Mouse (Mus musculus) cerebellum, postnatal 14 days (tissue): ENCODE measurements around the gene Anapc5.

ENCODE experiments used
- DNase-seq, 2 experiments: peaks; one replicate each; pipeline ENCODE4 v3.0.0; 2021; ENCODE audit warnings: mixed read lengths in 2 of 2

Anapc5 gene

DNA sequence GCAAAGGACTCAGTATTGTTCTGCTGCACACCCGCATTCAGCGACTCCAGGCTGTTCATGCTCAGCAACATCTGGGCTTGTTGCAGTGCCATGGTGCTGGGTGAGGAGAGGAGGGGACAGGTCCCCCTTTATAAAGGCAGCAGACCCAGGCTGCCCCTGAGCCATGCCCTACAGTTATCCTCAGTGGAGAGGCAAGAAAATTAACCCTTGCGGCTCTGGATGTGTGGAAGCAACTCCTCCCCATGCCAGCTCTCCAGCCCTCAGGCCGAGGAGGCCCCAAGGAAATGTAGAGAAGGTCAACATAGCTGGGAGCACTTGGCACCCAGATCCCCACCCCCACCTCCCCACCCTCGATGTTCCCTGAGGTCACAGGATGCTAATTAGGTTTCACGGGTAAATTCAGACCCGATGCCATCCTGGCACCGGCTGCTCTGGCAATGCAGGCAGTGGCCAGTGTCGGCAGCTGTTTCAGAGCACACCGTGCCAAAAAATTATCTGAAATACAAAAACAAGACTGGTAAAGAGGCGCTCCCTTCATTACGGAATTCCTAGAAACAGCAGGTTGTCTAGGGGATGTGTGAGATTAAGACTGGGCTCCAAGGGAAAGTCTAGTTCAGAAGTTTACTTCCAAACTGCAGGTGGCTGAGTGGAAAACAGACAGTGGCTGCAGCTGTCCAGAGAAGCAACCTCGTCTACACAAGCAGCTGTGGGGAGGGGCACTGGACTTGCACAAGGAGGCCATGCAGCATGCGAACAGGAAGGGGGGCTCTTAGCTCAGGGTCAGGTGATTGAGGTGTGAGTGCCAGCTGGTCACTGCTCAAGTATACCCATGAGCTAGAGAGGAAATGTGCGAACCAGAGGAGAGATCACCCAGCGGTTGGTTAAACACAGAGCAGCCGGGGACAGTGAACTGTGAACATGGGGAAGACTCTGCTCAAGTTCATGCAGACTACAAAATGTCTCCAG, 21.5 kb downstream of the Anapc5 start:
- DNase-seq, result peak in 1 of 2 experiments; percentile 75

DNA sequence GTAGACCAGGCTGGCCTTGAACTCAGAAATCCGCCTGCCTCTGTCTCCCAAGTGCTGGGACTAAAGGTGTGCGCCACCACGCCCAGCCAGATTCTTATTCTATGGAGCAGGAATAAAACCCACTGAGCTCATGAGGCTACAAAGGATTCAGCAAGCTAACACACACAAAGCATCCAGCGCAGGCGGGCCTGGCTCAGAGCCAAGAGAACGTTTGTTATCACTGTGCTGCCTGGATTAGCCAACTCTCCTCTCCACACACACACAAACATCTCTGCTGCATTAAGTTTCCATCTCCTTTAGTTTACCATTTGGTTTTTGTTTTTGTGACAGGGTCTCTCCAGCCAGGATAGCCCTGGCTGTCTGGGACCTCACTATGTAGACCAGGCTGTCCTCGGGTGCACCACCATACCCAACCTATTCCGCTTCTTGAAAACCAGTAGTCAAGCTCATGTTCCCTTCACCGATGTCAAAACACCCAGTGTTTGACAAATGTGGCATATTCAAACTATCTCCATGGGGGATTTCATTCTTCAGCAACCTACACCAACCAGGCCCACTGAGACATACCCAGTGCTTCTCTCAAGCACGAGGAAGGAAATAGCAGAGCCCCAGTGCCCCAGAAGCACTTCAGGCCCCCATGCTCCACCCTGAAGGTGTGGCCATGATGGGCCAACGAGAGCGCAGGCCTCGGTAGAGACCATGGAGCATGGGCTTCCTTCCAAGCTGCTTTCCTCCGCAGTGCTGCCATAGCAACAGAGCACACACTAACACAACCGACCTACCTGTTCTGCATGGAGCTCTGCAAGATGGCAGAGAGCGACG, 22.4 kb downstream of the Anapc5 start:
- peak; percentile 90 to 94 for DNase-seq

DNA sequence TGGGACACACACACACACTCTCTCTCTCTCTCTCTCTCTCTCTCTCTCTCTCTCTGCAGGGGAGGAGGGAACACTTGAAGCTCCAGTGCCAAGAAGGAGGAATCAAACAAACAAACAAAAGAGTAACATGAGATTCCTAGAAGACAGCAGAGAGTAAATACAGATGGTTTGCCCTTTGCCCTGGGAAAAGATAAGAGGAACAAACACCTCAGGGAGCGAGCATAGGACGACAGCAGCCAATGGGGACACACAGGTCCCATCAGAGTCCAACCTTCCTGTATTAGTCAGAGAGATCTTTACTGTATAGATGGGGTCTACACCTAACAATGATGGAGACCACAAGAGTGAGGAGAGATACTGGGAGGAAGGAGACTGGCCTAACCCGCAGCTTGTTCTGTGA, 23.3 kb downstream of the Anapc5 start:
- no peak for DNase-seq

DNA sequence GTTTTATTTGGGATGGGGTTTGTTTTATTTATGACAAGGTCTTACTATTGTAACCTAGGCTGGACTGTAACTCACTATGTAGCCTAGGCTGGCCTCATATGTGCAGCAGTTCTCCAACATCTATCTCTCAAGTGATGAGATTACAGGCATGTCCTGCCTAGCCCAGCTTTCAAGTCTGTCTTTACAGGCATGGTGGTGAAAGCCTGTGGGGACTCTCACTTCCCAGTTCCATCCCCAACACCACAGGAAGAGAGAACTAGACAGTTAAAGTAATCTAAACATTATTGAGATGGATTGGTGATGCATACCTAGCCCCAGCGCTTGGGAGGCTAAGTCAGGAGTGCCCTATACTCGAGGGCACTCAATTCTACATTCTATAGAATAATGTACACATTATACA, 32.4 kb downstream of the Anapc5 start:
- no peak for DNase-seq

DNA sequence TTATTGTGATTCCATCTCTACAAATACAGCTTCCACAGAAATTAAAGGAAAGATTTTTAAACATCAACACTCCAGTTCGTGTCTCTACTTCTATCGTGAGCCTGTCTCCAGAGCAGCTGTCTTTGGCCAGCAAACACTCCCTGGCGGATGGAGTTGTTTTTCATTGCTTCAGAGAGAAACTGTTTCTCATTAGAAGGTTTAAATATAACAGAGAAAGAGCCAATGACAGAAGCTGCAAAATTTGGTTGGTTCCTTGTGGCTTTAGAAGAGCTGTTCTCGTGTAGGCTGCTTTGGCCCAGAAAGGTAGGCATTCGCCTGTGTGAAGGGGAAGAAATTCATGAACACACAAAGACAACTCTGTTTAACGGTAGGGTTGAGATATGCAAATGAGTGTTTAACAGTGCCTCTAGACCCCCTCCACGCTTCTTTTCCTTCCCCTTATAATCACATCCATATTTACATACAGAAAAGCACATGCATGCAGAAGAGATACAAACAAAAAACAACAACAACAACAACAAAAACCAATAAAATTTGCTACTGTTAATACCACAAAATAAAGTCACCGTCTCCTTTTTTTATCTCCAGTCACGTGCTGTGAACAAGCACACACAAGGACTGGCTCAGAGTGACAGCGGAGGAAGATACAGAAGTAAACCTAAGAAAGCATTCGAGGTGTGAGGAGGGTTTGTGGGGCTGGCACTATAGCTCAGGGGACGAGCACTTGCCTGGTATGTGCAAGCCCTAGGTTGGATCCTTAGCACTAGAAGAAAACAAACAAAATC, 34.9 kb downstream of the Anapc5 start:
- DNase-seq, result no peak

DNA sequence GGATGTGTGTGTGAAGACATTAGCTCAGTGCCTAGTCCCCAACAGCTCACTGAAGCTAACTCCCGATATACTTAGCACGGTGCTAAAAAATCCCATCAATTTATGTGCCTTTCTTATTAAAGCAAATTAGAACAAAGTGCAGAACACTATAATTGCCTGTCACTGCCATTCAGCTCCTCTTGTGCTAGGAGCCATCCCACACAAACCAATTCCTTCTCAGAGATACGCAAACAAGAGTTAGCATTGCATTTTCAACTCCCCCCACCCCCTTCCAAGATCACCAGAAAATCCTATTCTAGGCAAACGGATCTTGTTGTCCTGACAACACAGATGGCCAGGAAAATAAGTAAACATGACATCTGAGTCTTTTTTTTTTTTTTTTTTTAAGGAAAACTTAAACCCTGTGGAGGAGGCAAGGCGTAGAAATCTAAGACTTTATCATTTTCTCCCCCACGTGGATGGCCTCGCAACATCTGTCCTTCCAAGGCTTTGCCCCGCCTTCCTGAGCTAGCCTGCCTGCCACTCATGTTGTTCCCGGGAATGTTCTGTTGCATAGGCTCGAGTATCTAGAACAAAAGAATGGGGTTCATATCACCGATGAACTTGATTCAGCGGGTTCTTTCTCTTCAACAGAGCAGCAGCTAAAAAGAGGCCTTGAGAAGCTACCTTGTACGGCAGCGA, 37.3 kb downstream of the Anapc5 start:
- no peak for DNase-seq

DNA sequence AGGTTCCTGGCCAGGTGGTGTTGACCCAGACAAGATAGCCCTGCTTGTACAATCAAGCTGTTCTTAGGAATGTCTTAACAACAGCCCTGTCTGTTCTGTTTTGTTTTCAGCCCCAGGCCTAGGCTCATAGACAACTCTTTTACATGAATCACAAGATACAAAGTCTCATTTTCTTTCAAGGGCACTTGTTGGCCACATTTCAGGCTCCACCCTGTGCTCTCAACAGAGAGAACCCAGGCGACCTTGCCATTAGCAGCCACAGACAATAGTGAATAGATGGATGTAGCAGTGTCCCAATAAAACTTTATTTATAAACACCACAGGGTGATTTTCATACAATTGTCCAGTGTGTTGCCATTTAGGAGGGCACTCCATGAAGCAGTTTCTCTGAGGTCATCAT, 39.1 kb downstream of the Anapc5 start:
- no peak for DNase-seq

DNA sequence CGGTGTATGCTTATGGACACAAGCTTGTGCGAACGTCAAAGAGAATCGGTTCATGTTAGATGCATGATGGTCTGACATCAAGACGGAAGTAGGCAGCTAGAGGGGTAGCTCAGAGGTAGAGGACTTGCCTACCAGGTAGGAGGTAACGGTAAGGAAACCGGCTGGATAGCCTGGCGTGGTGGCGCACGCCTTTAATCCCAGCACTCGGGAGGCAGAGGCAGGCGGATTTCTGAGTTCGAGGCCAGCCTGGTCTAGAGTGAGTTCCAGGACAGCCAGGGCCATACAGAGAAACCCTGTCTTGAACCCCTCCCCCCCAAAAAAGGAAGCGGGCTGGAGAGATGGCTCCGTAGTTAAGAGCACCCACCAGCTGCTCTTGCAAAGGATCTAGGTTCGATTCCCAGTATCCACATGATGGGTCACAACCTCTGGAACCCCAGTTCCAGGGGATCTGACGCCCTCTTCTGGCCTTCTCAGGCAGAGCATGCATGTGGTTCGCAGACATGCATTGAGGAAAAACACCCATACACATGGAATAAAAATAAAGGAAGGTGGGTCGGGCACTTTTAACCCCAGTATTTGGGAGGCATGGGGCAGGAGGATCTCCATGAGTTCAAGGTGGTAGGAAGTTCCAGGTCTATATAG, 40.2 kb downstream of the Anapc5 start:
- DNase-seq, result no peak

DNA sequence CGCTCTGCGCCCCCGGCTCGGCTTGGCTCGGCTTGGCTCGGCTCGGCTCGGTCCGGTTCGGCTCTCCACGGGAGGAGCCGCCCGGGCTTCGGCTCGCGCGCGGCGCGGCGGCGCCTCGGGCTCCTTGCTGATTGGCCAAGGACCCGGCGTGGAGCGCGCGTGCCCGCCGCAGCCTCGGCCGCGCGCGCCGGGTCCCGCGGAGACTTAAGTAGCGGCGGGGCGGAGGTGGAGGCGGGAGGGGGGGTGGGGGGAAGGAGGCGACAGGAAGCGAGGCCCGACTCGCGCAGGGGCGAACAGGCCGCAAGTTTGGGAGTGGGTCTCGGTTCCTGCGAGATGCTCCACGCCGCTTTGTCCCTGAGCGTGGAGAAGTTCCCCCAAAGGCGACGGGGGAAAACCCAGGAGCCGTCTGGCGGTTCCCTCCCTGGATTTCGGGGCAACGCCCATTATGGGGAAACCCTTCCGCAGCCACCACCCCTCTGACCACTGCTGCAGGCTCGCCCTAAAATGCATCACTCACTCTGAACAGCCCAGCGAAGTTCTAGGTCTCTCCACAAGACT, 41.8 kb downstream of the Anapc5 start, which contains the start of gene Camkk2:
Gene Camkk2 (minus strand): TSS at position 133 of the 558 bp plus-strand sequence.
- DNase-seq, result peak; percentile 87 to 91

DNA sequence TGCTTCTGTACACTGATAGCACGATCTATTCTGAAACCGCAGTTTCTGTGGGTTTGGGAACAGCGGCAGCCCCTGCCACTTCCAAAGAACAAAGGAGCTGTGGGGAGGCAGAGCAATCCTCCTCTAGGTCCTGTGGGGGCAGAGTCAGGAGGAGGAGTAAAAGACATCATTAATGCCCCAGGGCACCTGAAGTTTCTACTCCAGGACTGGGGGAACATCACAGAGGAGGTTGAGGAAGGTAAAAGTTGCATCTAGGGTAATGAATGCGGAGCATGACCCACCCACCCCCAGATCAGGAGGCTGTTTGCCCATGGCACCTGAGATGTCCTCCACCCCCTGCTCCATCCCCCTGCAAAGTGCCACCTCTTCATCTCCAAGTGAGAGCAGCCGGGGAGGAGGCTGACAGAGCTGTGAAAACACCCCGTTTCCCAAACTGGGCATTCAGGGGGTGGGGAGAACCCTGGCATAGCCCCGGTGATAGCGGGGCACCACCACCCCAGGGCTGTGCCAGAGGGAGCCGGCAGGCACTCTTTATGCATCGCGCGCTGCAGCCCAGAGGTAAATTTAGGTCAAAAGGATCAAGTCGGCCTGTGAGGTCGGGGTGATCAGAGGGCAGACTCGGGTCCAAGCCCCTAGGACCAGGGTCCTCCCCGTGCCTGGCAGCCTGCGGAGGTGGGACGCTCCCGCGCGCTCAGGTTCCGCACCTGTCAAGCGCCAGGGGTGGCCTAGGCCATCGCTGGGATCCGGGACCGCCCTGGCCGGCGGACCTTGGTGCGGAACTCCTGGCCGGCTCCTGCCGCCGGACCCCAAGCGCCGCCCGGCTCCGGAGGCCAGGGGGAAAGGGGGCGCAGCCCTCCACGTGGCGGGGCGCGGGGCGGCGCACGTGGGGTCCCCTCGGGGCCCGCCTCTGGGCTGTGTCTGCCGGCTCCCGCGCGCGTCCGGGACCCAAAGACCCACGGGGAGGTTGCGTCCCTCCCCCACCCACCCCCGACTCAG, 42.6 kb downstream of the Anapc5 start:
- DNase-seq, result peak; percentile 45 to 63

DNA sequence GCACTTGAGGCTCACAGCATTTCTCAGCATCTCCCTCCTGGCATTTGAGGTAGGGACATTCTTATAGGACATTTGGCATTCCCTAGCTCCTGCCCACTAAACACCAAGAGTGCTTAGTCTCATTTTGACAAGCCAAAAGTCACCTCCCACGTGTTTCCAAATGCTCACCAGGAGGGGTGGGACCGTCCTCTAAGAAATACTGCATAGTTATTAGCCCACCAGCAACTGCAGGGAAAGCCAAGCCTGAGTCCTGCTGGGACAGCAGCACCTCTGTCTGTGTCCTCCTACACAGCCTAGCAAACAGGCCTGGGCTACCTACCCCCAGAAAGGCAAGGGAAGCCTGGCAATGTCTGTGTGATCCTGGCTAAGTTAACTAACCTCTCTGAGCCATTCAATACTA, 43.8 kb downstream of the Anapc5 start:
- no peak for DNase-seq

DNA sequence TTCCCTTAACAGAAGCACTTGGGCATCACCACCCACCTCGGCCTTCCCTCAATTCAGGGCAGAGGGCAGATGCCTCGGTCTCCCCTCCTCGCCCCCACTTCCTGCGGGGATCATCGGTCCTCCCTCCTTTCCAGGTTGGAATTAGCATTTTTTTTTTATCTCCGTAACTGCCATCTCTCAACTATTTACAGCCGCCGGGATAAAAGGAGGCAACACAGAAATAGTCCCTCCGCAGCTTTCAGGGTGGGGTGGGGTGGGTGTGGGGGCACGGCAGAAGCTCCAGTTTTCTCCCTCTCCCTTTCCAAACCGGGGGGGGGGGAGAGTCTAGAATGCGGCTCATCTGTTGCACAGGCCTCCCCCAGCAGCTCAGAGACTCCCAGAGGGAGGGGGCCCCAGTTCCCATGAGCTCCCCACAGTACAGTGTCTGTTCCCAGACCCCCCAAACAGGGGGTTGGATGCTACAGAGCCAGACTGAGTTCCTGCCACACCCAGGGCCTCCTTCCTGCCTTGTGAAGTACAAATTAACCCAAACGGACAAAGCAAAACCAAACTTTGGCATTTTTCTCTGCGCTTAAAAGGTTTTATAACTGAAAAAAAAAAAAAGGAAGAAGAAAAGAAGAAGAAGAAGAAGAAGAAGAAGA, 45.4 kb downstream of the Anapc5 start:
- no peak for DNase-seq

DNA sequence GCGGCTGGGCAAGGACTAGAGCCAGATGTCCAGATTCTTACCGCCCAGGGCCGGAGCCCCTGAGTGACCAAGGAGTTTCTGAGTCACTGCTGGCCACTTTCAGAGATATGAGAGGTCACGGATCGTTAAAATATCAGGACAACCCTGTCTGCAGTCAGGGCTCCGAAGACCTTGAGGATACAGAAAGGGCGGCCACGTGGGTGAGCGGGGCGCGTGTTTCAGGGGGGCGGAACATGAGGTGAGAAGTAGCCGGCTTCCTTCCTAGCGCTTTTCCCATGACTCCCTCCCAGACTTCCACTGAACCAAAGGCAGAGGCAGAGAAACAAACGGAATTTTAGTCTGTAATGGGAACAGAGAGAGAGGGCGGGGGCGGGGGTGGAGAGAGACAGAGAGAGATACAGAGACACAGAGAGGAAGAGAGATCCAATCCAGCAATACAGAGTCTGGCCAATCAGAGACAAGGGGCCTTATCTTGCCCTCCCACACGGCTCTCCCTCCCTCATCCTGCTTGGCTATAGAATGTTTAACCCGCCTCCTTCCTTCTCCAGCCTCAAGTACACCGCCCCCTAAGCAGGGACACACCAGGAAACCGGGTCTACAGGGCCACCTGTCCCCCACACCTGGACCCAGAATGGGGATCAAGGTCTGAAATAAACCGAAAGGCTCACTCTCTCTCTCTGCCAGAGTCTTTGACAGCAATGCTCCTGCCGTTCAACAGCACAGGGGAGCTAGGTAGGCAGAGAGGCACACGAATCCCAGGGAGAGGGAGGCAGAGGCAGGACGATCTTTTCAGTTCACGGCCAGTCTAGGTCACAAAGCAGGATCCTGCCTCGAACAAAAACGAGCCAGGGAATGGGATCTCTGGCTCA, 46.2 kb downstream of the Anapc5 start:
- no peak for DNase-seq

DNA sequence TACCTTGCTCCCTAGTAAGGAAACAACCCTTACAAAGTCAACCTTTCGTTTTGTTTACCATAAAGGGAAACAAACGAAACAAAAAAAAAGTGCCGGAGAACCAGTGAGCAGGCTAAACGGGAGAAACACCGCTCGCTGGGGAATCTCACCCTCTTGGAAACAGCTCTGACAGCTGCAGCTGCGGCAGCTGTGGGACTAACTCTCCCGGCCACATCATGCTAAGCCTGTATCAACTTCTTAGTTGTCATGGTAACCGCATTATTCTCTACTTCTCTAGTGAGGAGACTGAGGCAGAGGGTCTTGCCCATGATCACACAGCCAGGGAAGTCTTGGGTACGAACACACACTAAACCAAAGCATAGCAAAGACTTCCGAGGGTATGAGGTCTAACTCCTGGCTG, 47.4 kb downstream of the Anapc5 start:
- no peak for DNase-seq

DNA sequence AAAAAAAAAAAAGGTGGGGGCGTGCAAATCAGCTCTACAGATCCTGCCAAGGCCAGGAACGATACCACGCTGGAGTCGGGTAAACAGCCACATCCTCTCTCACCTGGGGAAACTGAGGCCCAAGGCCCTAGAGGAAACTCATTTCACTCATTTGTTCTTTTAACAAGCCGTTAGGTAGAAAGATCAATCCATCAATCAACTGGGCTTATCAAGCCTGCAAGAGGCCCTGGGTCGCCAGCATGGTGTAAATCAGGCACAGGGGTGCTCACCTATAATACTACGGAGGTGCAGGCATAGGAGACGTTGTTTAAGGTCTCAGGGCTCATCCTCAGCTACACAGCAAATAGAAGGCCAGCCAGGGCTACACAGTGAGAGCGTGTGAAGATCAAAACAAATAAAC, 49.7 kb downstream of the Anapc5 start:
- DNase-seq, result no peak

DNA sequence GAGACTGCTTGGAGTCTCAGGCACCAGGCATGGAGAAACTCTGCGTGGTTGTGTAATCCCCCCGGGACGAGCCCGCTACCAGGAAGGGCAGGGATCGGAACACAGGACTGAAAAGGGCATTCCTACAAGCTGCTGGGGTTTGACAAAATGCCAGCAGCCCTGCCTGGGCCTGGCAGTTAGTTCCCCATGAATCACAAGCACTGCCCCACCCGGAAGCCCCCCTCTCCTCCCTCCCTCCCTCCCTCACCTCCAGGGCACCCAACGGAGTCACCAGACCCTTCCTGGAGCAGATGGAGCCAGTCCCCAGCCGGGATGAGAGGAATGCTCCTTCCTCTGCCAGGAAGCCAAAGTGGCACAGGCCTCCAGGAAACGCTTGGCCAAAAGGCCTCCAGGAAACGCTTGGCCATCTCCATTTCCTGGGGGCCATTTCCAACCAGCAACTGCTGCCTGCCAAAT, 50.3 kb downstream of the Anapc5 start:
- peak; percentile 88 to 95 for DNase-seq

DNA sequence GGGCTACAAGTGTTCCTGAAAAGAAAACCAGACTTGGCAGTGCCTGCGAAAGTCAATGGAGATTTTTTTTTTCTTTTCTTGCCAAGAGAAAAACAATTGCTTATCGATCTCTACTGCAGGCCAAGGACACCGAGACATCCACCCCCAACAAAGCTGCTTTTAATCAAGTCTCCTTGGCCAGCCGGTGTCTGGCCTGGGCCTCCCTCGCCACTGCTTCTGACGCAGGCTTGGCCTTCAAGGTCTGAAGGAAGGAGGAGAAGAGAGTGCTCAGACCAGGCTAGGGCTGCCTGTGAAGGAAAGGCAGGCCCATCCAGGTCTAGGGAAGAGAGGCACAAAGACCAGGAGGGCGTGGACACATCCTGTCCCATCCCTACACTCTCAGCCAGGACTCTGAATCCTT, 50.8 kb downstream of the Anapc5 start:
- peak in 1 of 2 experiments; percentile 44 for DNase-seq

DNA sequence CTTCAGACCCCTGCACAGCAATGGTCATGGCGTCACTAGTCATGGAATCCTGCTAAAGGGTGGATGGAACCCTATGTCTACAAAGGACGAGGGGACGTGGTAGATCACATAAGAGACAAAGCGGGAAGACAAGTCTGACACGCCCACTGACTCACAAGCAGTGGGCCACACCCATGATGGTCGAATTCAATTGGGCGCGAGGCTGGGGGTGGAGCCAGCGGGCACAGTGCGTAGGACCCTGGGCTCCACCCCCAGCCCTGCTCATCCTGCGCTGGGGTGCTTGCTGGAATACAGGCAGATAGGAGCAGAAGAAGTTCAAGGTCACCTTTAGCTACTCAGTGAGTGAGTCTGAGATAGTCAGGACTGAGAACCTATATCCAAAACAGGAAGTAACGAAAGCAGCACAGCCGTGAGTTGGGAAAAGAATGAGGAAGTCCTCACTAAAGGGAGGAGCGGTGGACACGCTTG, 52.0 kb downstream of the Anapc5 start:
- DNase-seq, result no peak
